Mouse (Mus musculus) heart, postnatal 14 days (tissue): Measurements from ENCODE around the gene Aak1. TPM values are rescaled to one million over a fixed set of nuclear protein-coding genes. Genes with fewer than 3 reads are reported as not detected.
A peak's percentile ranks its signal among the peaks of the same experiment; 100 is the strongest.

ENCODE experiments used
- DNase-seq, 2 experiments: peaks; one replicate each; pipeline ENCODE4 v3.0.0; 2021 to 2022
- intact Hi-C: fragments of 180-260 bp; cut with DNase I; formaldehyde crosslinking; loops from one replicate; pipeline ENCODE4 v1.15.1; 2025
- total RNA-seq, 2 experiments: library from RNA; stranded (reverse); gene quantifications; 2 replicates each; pipeline ENCODE4 v1.2.3; 2021

Aak1 gene
- total RNA-seq, 2 experiments from 2014 or later: 89.4 to 100 TPM

- intact Hi-C loops: no loop called here
- no peak for DNase-seq
Measured at GRCm38 (mm10) chr6:86940966-86941365, 91.6 kb downstream of the Aak1 start.

- intact Hi-C loops: no loop called here
- no peak for DNase-seq
Measured at GRCm38 (mm10) chr6:86947100-86947499, 97.8 kb downstream of the Aak1 start.

- intact Hi-C loops: no loop called here
- no peak for DNase-seq
Measured at GRCm38 (mm10) chr6:86948746-86949145, 99.4 kb downstream of the Aak1 start.

- DNase-seq: no peak
- intact Hi-C loops: no loop called here
Measured at GRCm38 (mm10) chr6:86950141-86950540, 100.8 kb downstream of the Aak1 start.

- DNase-seq: no peak
- intact Hi-C loops: no loop called here
Measured at GRCm38 (mm10) chr6:86950733-86951255, 101.5 kb downstream of the Aak1 start.

- no peak for DNase-seq
- intact Hi-C loops: no loop called here
Measured at GRCm38 (mm10) chr6:86955741-86956140, 106.4 kb downstream of the Aak1 start.

GRCm38 (mm10) chr6:86956206-86956605 lies 106.9 kb downstream of the Aak1 start:
- intact Hi-C loops: no loop called here
- no peak for DNase-seq

GRCm38 (mm10) chr6:86959006-86959405 lies 109.7 kb downstream of the Aak1 start:
- no peak for DNase-seq
- intact Hi-C loops: no loop called here

- intact Hi-C loops: no loop called here
- DNase-seq: no peak
Measured at GRCm38 (mm10) chr6:86963987-86964685, 114.8 kb downstream of the Aak1 start.

- intact Hi-C loops: no loop called here
- DNase-seq: no peak
Measured at GRCm38 (mm10) chr6:86967166-86967565, 117.8 kb downstream of the Aak1 start.

GRCm38 (mm10) chr6:86973956-86974355 lies 124.6 kb downstream of the Aak1 start:
- intact Hi-C loops: no loop called here

GRCm38 (mm10) chr6:86978156-86978908 lies 129.0 kb downstream of the Aak1 start:
- DNase-seq: no peak
- intact Hi-C loops: no loop called here

More at GRCm38 (mm10) chr6:86973956-86974355, 124.6 kb downstream of the Aak1 start:
- no peak for DNase-seq

- intact Hi-C loops: no loop called here
- DNase-seq: no peak
Measured at GRCm38 (mm10) chr6:86978909-86979265, 129.6 kb downstream of the Aak1 start.

GRCm38 (mm10) chr6:86981206-86981605 lies 131.9 kb downstream of the Aak1 start:
- no peak for DNase-seq
- intact Hi-C loops: no loop called here

- DNase-seq: no peak
- intact Hi-C loops: no loop called here
Measured at GRCm38 (mm10) chr6:86985314-86986106, 136.2 kb downstream of the Aak1 start.

- intact Hi-C loops: no loop called here
- peak; percentile 41 to 63 for DNase-seq
Measured at GRCm38 (mm10) chr6:86989576-86989975, 140.3 kb downstream of the Aak1 start.

- intact Hi-C loops: no loop called here
- DNase-seq: peak in 1 of 2 experiments; percentile 14
Measured at GRCm38 (mm10) chr6:86991041-86991440, 141.7 kb downstream of the Aak1 start.

- no peak for DNase-seq
- intact Hi-C loops: no loop called here
Measured at GRCm38 (mm10) chr6:86992349-86992748, 143.0 kb downstream of the Aak1 start.

- intact Hi-C loops: no loop called here
- DNase-seq: no peak
Measured at GRCm38 (mm10) chr6:86994254-86994653, 144.9 kb downstream of the Aak1 start.

GRCm38 (mm10) chr6:86996629-86997307 lies 147.5 kb downstream of the Aak1 start:
- DNase-seq: peak; percentile 33 to 69
- intact Hi-C loops: no loop called here
